Mouse (Mus musculus) embryonic facial prominence, embryonic 14.5 days (tissue): ENCODE results near the gene Gpr146. TPM values are rescaled to one million over a fixed set of nuclear protein-coding genes. Genes with fewer than 3 reads are reported as not detected.

Experiments
- microRNA counts: library from miRNA; unstranded; fragments of <30 nt; microRNA quantifications from one replicate; lab custom pipeline; 2017
- microRNA-seq: library from miRNA; unstranded; fragments of <30 nt; microRNA quantifications from one replicate; pipeline ENCODE4, GENCODE M21; 2016; ENCODE audit warnings: borderline number of aligned reads
- polyA plus RNA-seq: library from polyadenylated mRNA; unstranded; fragments of >200 nt; fragmentation: Nextera tagmentation; extraction: Ambion mirVana; gene quantifications from 2 replicates; pipeline ENCODE4 v1.2.1, GENCODE M21; 2014

The Gpr146 gene
- polyA plus RNA-seq, 1 experiment from 2014 or later, result 2.8 TPM

MicroRNA genes within 50 kb of the gene (microRNA counts, 519-probe panel; counts per million panel counts)
- 19.3 counts per million for microRNA mmu-miR-339-3p (lab: Ali Mortazavi, UCI)
- microRNA mmu-miR-339-5p (lab: Ali Mortazavi, UCI), result 19.3 counts per million

Small RNA genes within 50 kb of the gene (microRNA-seq; reads per million reads assigned to microRNA genes)
- gene Mir339, result 429 reads per million, percentile 68 among the genes with 10 or more reads in this experiment

Other genes starting within 250 kb of the Gpr146 start
- gene Prkar1b, start 227.7 kb upstream of the Gpr146 start, polyA plus RNA-seq, result 22.8 and 26.1 TPM in 2 replicates
- gene Dnaaf5, start 227.5 kb upstream of the Gpr146 start, polyA plus RNA-seq, result 5.2 and 5.8 TPM in 2 replicates
- gene Sun1, start 177.1 kb upstream of the Gpr146 start, polyA plus RNA-seq, result 56.3 and 59.5 TPM in 2 replicates
- gene Get4, start 125.4 kb upstream of the Gpr146 start, polyA plus RNA-seq, result 136 and 156 TPM in 2 replicates
- gene Adap1, start 52.1 kb upstream of the Gpr146 start, polyA plus RNA-seq, result 5.1 and 5.7 TPM in 2 replicates
- gene Cox19, start 26.3 kb upstream of the Gpr146 start, polyA plus RNA-seq, result 106 and 107 TPM in 2 replicates
- 11.5 and 11.8 TPM in 2 replicates for gene Cyp2w1, start 25.1 kb upstream of the Gpr146 start, polyA plus RNA-seq
- gene C130050O18Rik, start 27.6 kb downstream of the Gpr146 start, polyA plus RNA-seq, result 5.2 and 5.5 TPM in 2 replicates
- gene Gper1, start 45.5 kb downstream of the Gpr146 start, polyA plus RNA-seq, result 5.1 and 6.7 TPM in 2 replicates
- gene 3110082I17Rik, start 82.8 kb downstream of the Gpr146 start, polyA plus RNA-seq, result 24.7 and 30.9 TPM in 2 replicates
- gene Zfand2a, start 106.9 kb downstream of the Gpr146 start, polyA plus RNA-seq, result 5.4 and 10.8 TPM in 2 replicates
- gene Uncx, start 165.8 kb downstream of the Gpr146 start, polyA plus RNA-seq, result 2.5 and 2.9 TPM in 2 replicates